Mouse (Mus musculus) megakaryocyte, embryonic 14.5 days (primary cell): Measurements from ENCODE around the gene Apoh.

Experiments used
- FLI1 ChIP-seq: IDR thresholded peaks from 2 replicates; pipeline ENCODE4 v1.6.1; 2012; ENCODE audit warnings: low read length, inconsistent platforms, mixed read lengths
- GATA1 ChIP-seq: IDR thresholded peaks from 3 replicates; pipeline ENCODE4 v1.6.1; 2012; ENCODE audit warnings: mixed read lengths, low read length, inconsistent platforms, borderline replicate concordance

- TF ChIP-seq GATA1: no peak
- no peak for TF ChIP-seq FLI1
Observed at GRCm38 (mm10) chr11:108418540-108418939, 75.4 kb downstream of the Apoh start.
